Mouse (Mus musculus): Measurements from ENCODE around the gene Spta1.

DNA sequence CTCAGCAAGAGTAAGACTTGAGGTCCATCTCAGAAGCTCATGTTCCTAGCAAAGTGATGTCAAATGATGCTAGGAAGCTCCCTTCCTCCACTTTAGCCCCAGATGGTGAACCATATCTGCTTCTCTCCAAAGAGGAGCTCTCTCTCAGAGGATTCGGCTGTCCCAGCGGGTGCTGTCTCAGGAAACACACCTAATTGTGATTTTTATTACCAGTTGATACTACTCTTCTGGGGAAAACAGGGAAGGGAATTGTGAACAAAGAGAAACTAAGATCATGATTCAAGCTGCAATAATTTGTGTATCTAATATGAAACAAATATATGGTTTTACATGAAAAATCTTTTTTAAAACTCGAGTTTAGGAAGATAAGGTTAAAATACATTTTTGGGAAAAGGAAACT lies 79.4 kb downstream of the Spta1 start, which contains the start of gene Olfr419:
- TF ChIP-seq HCFC1 (IDR thresholded peaks at IDR 0.05; ENCODE audit: borderline replicate concordance, insufficient read depth, low read length) (no peak), ZNF384 (IDR thresholded peaks at IDR 0.05; ENCODE audit: low read depth, low read length) (no peak), MAFK (IDR thresholded peaks at IDR 0.05; ENCODE audit: insufficient read depth, low read depth, low read length) (no peak)

Data from ES-E14 (cell line).